Mouse (Mus musculus): ENCODE data around the gene Miga1. TPM values are rescaled to one million over a fixed set of nuclear protein-coding genes. Genes with fewer than 3 reads are reported as not detected.

Miga1 gene
- total and polyA plus RNA-seq, 3 experiments = 26.6 to 59.3 (median 28.6) TPM

- H3K4me3 ChIP-seq (ENCODE audit: low read depth, low read length) = no peak overlapping the region
- no peaks in the 10 kb centered on the region for H3K27me3 ChIP-seq (ENCODE audit: insufficient read depth, low read length)
- DNase-seq (ENCODE audit: low spot score) (no peak), ATAC-seq (ENCODE audit: extremely low read depth, insufficient number of reproducible peaks, low FRiP score, poor library complexity, severe bottlenecking) (no peak)
- H3K4me1 ChIP-seq (ENCODE audit: insufficient read depth, low read depth, low read length) = no peaks in the 10 kb centered on the region
- H3K9me3 ChIP-seq (replicated peaks) = no peaks in the 10 kb centered on the region
- H3K36me3 ChIP-seq (replicated peaks) = peaks cover 74% of the 10 kb centered on the region
- TF ChIP-seq GATA2 (IDR thresholded peaks at IDR 0.05; ENCODE audit: borderline replicate concordance, low read depth, low read length) = no peak
- TF ChIP-seq GATA1 (IDR thresholded peaks at IDR 0.05; ENCODE audit: borderline replicate concordance, low read length) = no peak
- no peak for TF ChIP-seq POLR2AphosphoS5 (IDR thresholded peaks at IDR 0.05; ENCODE audit: insufficient replicate concordance, low read depth, low read length)
- TF ChIP-seq CTCF (IDR thresholded peaks at IDR 0.05; ENCODE audit: low read depth, low read length) = no peak
- TF ChIP-seq TAL1 (conservative IDR thresholded peaks at IDR 0.05; ENCODE audit: low read depth, low read length) = no peak
These were observed 46.6 kb downstream of the Miga1 start for GRCm38 (mm10) chr3:152293530-152294181.

- DNase-seq (ENCODE audit: low spot score) (no peak), ATAC-seq (ENCODE audit: extremely low read depth, insufficient number of reproducible peaks, low FRiP score, poor library complexity, severe bottlenecking) (no peak)
- no peaks in the 10 kb centered on the region for H3K4me1 ChIP-seq (ENCODE audit: insufficient read depth, low read depth, low read length)
- no peak overlapping the region for H3K4me3 ChIP-seq (ENCODE audit: low read depth, low read length)
- no peaks in the 10 kb centered on the region for H3K27me3 ChIP-seq (ENCODE audit: insufficient read depth, low read length)
- H3K36me3 ChIP-seq (replicated peaks) = peaks cover 78% of the 10 kb centered on the region
- TF ChIP-seq GATA2 (IDR thresholded peaks at IDR 0.05; ENCODE audit: borderline replicate concordance, low read depth, low read length) (no peak), GATA1 (IDR thresholded peaks at IDR 0.05; ENCODE audit: borderline replicate concordance, low read length) (no peak), CTCF (IDR thresholded peaks at IDR 0.05; ENCODE audit: low read depth, low read length) (no peak), TAL1 (conservative IDR thresholded peaks at IDR 0.05; ENCODE audit: low read depth, low read length) (no peak), POLR2AphosphoS5 (IDR thresholded peaks at IDR 0.05; ENCODE audit: insufficient replicate concordance, low read depth, low read length) (no peak)
- H3K9me3 ChIP-seq (replicated peaks) = no peaks in the 10 kb centered on the region
These were observed 48.3 kb downstream of the Miga1 start for GRCm38 (mm10) chr3:152291895-152292294.

- H3K4me1 ChIP-seq (ENCODE audit: insufficient read depth, low read depth, low read length) = no peaks in the 10 kb centered on the region
- H3K27me3 ChIP-seq (ENCODE audit: insufficient read depth, low read length) = no peaks in the 10 kb centered on the region
- TF ChIP-seq CTCF (IDR thresholded peaks at IDR 0.05; ENCODE audit: low read depth, low read length) (no peak), POLR2AphosphoS5 (IDR thresholded peaks at IDR 0.05; ENCODE audit: insufficient replicate concordance, low read depth, low read length) (no peak), GATA2 (IDR thresholded peaks at IDR 0.05; ENCODE audit: borderline replicate concordance, low read depth, low read length) (no peak), GATA1 (IDR thresholded peaks at IDR 0.05; ENCODE audit: borderline replicate concordance, low read length) (no peak), TAL1 (conservative IDR thresholded peaks at IDR 0.05; ENCODE audit: low read depth, low read length) (no peak)
- no peaks in the 10 kb centered on the region for H3K9me3 ChIP-seq (replicated peaks)
- no peak overlapping the region for H3K4me3 ChIP-seq (ENCODE audit: low read depth, low read length)
- DNase-seq (ENCODE audit: low spot score) = no peak
- ATAC-seq (ENCODE audit: extremely low read depth, insufficient number of reproducible peaks, low FRiP score, poor library complexity, severe bottlenecking) = no peak
- peaks cover 76% of the 10 kb centered on the region for H3K36me3 ChIP-seq (replicated peaks)
These were observed 49.9 kb downstream of the Miga1 start for GRCm38 (mm10) chr3:152290175-152290798.

- Histone ChIP-seq H3K4me3 (ENCODE audit: low read depth, low read length) (no peak overlapping the region), H3K27me3 (ENCODE audit: insufficient read depth, low read length) (no peaks in the 10 kb centered on the region), H3K9me3 (replicated peaks) (no peaks in the 10 kb centered on the region), H3K4me1 (ENCODE audit: insufficient read depth, low read depth, low read length) (no peaks in the 10 kb centered on the region), H3K36me3 (replicated peaks) (peaks cover 79% of the 10 kb centered on the region)
- TF ChIP-seq GATA2 (IDR thresholded peaks at IDR 0.05; ENCODE audit: borderline replicate concordance, low read depth, low read length) (no peak), TAL1 (conservative IDR thresholded peaks at IDR 0.05; ENCODE audit: low read depth, low read length) (no peak), POLR2AphosphoS5 (IDR thresholded peaks at IDR 0.05; ENCODE audit: insufficient replicate concordance, low read depth, low read length) (no peak), GATA1 (IDR thresholded peaks at IDR 0.05; ENCODE audit: borderline replicate concordance, low read length) (no peak), CTCF (IDR thresholded peaks at IDR 0.05; ENCODE audit: low read depth, low read length) (no peak)
- ATAC-seq (ENCODE audit: extremely low read depth, insufficient number of reproducible peaks, low FRiP score, poor library complexity, severe bottlenecking) (no peak), DNase-seq (ENCODE audit: low spot score) (no peak)
These were observed 51.5 kb downstream of the Miga1 start for GRCm38 (mm10) chr3:152288740-152289139.

GRCm38 (mm10) chr3:152288276-152288675 lies 51.9 kb downstream of the Miga1 start:
- no peaks in the 10 kb centered on the region for H3K4me1 ChIP-seq (ENCODE audit: insufficient read depth, low read depth, low read length)
- no peak for TF ChIP-seq GATA1 (IDR thresholded peaks at IDR 0.05; ENCODE audit: borderline replicate concordance, low read length)
- TF ChIP-seq TAL1 (conservative IDR thresholded peaks at IDR 0.05; ENCODE audit: low read depth, low read length) = no peak
- no peak for TF ChIP-seq GATA2 (IDR thresholded peaks at IDR 0.05; ENCODE audit: borderline replicate concordance, low read depth, low read length)
- TF ChIP-seq CTCF (IDR thresholded peaks at IDR 0.05; ENCODE audit: low read depth, low read length) = no peak
- TF ChIP-seq POLR2AphosphoS5 (IDR thresholded peaks at IDR 0.05; ENCODE audit: insufficient replicate concordance, low read depth, low read length) = no peak
- ATAC-seq (ENCODE audit: extremely low read depth, insufficient number of reproducible peaks, low FRiP score, poor library complexity, severe bottlenecking) (no peak), DNase-seq (ENCODE audit: low spot score) (no peak)
- peaks cover 79% of the 10 kb centered on the region for H3K36me3 ChIP-seq (replicated peaks)
- H3K27me3 ChIP-seq (ENCODE audit: insufficient read depth, low read length) = no peaks in the 10 kb centered on the region
- H3K4me3 ChIP-seq (ENCODE audit: low read depth, low read length) = no peak overlapping the region
- no peaks in the 10 kb centered on the region for H3K9me3 ChIP-seq (replicated peaks)

- no peaks in the 10 kb centered on the region for H3K9me3 ChIP-seq (replicated peaks)
- no peak overlapping the region for H3K4me3 ChIP-seq (ENCODE audit: low read depth, low read length)
- DNase-seq (ENCODE audit: low spot score) (no peak), ATAC-seq (ENCODE audit: extremely low read depth, insufficient number of reproducible peaks, low FRiP score, poor library complexity, severe bottlenecking) (no peak)
- H3K36me3 ChIP-seq (replicated peaks) = peaks cover 80% of the 10 kb centered on the region
- H3K4me1 ChIP-seq (ENCODE audit: insufficient read depth, low read depth, low read length) = no peaks in the 10 kb centered on the region
- no peaks in the 10 kb centered on the region for H3K27me3 ChIP-seq (ENCODE audit: insufficient read depth, low read length)
- no peak for TF ChIP-seq GATA2 (IDR thresholded peaks at IDR 0.05; ENCODE audit: borderline replicate concordance, low read depth, low read length)
- no peak for TF ChIP-seq TAL1 (conservative IDR thresholded peaks at IDR 0.05; ENCODE audit: low read depth, low read length)
- no peak for TF ChIP-seq POLR2AphosphoS5 (IDR thresholded peaks at IDR 0.05; ENCODE audit: insufficient replicate concordance, low read depth, low read length)
- no peak for TF ChIP-seq GATA1 (IDR thresholded peaks at IDR 0.05; ENCODE audit: borderline replicate concordance, low read length)
- TF ChIP-seq CTCF (IDR thresholded peaks at IDR 0.05; ENCODE audit: low read depth, low read length) = no peak
These were observed 52.4 kb downstream of the Miga1 start for GRCm38 (mm10) chr3:152287810-152288209.

Measured in G1E (cell line).